In the genomic region with DNA sequence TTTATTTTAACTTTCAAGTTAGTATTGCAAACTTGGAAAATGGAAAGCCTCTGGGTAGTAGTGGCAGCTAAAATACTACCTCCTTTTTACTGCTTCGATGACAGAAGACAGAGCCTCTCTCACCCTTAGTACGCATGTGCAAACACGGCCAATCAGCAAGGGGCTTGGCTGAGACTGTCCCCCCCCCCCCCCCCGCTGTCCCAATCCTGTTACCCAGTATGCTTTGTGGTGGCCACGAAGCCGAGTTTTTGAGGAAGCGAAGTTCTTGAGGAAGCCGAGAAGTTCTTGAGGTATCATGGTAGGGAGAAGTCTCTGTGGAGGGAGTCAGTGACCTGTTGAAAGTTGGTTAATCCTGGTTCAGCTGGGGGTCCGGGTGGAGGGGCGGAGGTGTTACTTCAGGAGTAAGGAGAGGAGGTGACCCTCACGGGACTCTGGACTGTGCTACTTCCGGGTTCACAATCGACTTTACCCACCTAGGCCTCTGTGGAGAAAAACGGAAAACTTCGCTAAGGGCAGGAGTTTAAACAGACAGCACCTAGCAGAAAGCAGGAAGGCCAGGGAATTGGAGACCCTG, we compare ENCODE assay signal across 9 mouse cellular contexts. TPM values are rescaled to one million over a fixed set of nuclear protein-coding genes. Genes with fewer than 3 reads are reported as not detected.
"Had no signal": no experiment of that assay in that cellular context is flagged by ENCODE, and none has a peak within 500 bp of the region (broad histone marks: within the 10 kb centered on the region; RNA-seq: fewer than 3 reads in every experiment).

A gene (plus strand): TSS at position 237 of the 574 bp plus-strand sequence.

RNA-seq across cellular contexts. Expression of the gene that starts here (rescaled TPM):
- total RNA-seq: gastrocnemius, adult 18-20 months; gastrocnemius, adult 8-10 months; gastrocnemius, postnatal 36 days; hindbrain, postnatal 0 days; left cerebral cortex, adult 2 months; left cerebral cortex, postnatal 14 days; left cerebral cortex, postnatal 36 days had no signal
- polyA plus RNA-seq: inflammation-experienced regulatory T-cells, adult 6 months; kidney, embryonic 14.5 days had no signal
